17 mouse cellular contexts compared by ENCODE assay signal in the genomic region with DNA sequence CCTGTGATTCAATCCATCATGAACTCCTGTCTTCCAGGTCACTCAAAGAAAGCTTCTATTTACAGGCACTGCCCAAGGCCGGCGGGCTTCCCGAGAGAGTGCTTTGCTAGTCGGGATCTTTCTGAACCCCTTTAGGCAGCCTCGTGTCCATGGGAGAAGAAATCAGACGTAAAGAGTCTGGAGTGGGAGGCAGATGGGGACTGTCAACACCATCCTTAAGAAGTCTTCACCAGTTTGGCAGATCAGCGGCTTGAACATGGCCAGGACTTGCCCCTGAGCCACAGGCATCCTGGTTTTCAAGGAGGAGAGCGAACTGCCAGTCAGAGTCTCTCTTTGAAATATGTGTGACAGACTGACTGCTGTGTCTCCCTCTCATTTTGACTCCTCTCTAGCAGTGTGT.
DNase-seq lines count a peak whose midpoint lies in the region; ATAC-seq and TF ChIP-seq lines count a peak whose summit lies in the region.
"Had no signal": no experiment of that assay in that cellular context is flagged by ENCODE, and none has a peak within 500 bp of the region (broad histone marks: within the 10 kb centered on the region; RNA-seq: fewer than 3 reads in every experiment).

No protein-coding gene starts in this region.

- no peaks in the 10 kb centered on the region for H3K36me3 ChIP-seq in forebrain, embryonic 14.5 days (ENCODE audit: control insufficient read depth, insufficient read depth, low read length)
- no peaks in the 10 kb centered on the region for H3K36me3 ChIP-seq in forebrain, embryonic 11.5 days (ENCODE audit: control insufficient read depth, insufficient read depth, low read length)
- no peaks in the 10 kb centered on the region for H3K36me3 ChIP-seq in midbrain, embryonic 10.5 days
- H3K36me3 ChIP-seq in midbrain, embryonic 11.5 days (ENCODE audit: control insufficient read depth, insufficient read depth, low read length) = no peaks in the 10 kb centered on the region
- H3K36me3 ChIP-seq in forebrain, postnatal 0 days (ENCODE audit: insufficient read depth) = no peaks in the 10 kb centered on the region
- no peaks in the 10 kb centered on the region for H3K36me3 ChIP-seq in neural tube, embryonic 12.5 days
- H3K36me3 ChIP-seq: heart, embryonic 15.5 days; limb, embryonic 12.5 days had no signal

- H3K4me1 ChIP-seq in forebrain, embryonic 14.5 days (ENCODE audit: control insufficient read depth, insufficient read depth, low read length) = no peaks in the 10 kb centered on the region
- no peaks in the 10 kb centered on the region for H3K4me1 ChIP-seq in forebrain, embryonic 11.5 days (replicated peaks; ENCODE audit: control insufficient read depth, insufficient read depth, low read length)
- peaks cover 8% of the 10 kb centered on the region for H3K4me1 ChIP-seq in midbrain, embryonic 10.5 days
- 0 out of 2 replicates have a peak, but pooled peaks cover 2% of the 10 kb centered on the region for H3K4me1 ChIP-seq in midbrain, embryonic 11.5 days (ENCODE audit: control insufficient read depth, insufficient read depth, low read length)
- no peaks in the 10 kb centered on the region for H3K4me1 ChIP-seq in forebrain, postnatal 0 days (ENCODE audit: insufficient read depth)
- H3K4me1 ChIP-seq in neural tube, embryonic 12.5 days = peaks cover 8% of the 10 kb centered on the region
- H3K4me1 ChIP-seq: heart, embryonic 15.5 days; limb, embryonic 12.5 days had no signal

- WGBS in forebrain, embryonic 14.5 days = 60% methylated on average over 8 of the region's 8 CpGs
- WGBS in forebrain, embryonic 11.5 days = 66% methylated on average over 8 of the region's 8 CpGs
- 67% methylated on average over 8 of the region's 8 CpGs for WGBS in midbrain, embryonic 10.5 days
- WGBS in midbrain, embryonic 11.5 days = 55% methylated on average over 8 of the region's 8 CpGs
- 52% methylated on average over 8 of the region's 8 CpGs for WGBS in forebrain, postnatal 0 days
- 48% methylated on average over 8 of the region's 8 CpGs for WGBS in neural tube, embryonic 12.5 days

- H3K27me3 ChIP-seq in forebrain, embryonic 14.5 days (replicated peaks; ENCODE audit: control insufficient read depth, insufficient read depth, low read length) = no peaks in the 10 kb centered on the region
- no peaks in the 10 kb centered on the region for H3K27me3 ChIP-seq in forebrain, embryonic 11.5 days (ENCODE audit: control insufficient read depth, insufficient read depth, low read length)
- no peaks in the 10 kb centered on the region; the same call in 1 of the 2 replicates for H3K27me3 ChIP-seq in midbrain, embryonic 10.5 days (ENCODE audit: low read depth, poor library complexity, severe bottlenecking)
- no peaks in the 10 kb centered on the region for H3K27me3 ChIP-seq in midbrain, embryonic 11.5 days (ENCODE audit: control insufficient read depth, insufficient read depth, low read length)
- H3K27me3 ChIP-seq in forebrain, postnatal 0 days (ENCODE audit: insufficient read depth, low read length) = no peaks in the 10 kb centered on the region
- no peaks in the 10 kb centered on the region for H3K27me3 ChIP-seq in neural tube, embryonic 12.5 days (replicated peaks)
- H3K27me3 ChIP-seq: heart, embryonic 15.5 days; limb, embryonic 12.5 days had no signal

- no peak overlapping the region for H3K4me3 ChIP-seq in forebrain, embryonic 14.5 days (ENCODE audit: low read depth, low read length)
- H3K4me3 ChIP-seq in forebrain, embryonic 11.5 days (ENCODE audit: low read depth, low read length) = no peak overlapping the region
- H3K4me3 ChIP-seq in midbrain, embryonic 10.5 days = no peak overlapping the region
- H3K4me3 ChIP-seq in midbrain, embryonic 11.5 days (ENCODE audit: low read depth, low read length) = no peak overlapping the region
- no peak overlapping the region for H3K4me3 ChIP-seq in forebrain, postnatal 0 days (ENCODE audit: low read depth, low read length)
- no peak overlapping the region for H3K4me3 ChIP-seq in neural tube, embryonic 12.5 days
- H3K4me3 ChIP-seq: heart, embryonic 15.5 days; limb, embryonic 12.5 days had no signal

- TF ChIP-seq CTCF in forebrain, postnatal 0 days (IDR thresholded peaks at IDR 0.05; ENCODE audit: low read depth) = no peak

- peak overlapping the region; percentile 56; the same call in 1 of the 2 replicates for H3K27ac ChIP-seq in forebrain, embryonic 14.5 days (ENCODE audit: low read depth, low read length)
- no peak overlapping the region for H3K27ac ChIP-seq in forebrain, embryonic 11.5 days (ENCODE audit: low read depth, low read length)
- 0 out of 2 replicates have a peak overlapping the region, but pooled peaks have one; percentile 18 for H3K27ac ChIP-seq in midbrain, embryonic 10.5 days (replicated peaks)
- H3K27ac ChIP-seq in midbrain, embryonic 11.5 days (ENCODE audit: low read depth, low read length) = no peak overlapping the region
- H3K27ac ChIP-seq in forebrain, postnatal 0 days (ENCODE audit: low read depth, low read length) = no peak overlapping the region
- no peak overlapping the region for H3K27ac ChIP-seq in neural tube, embryonic 12.5 days
- H3K27ac ChIP-seq: heart, embryonic 15.5 days; limb, embryonic 12.5 days; liver, embryonic 14.5 days had no signal

- H3K9ac ChIP-seq in forebrain, embryonic 14.5 days (ENCODE audit: low read length) = no peak overlapping the region
- H3K9ac ChIP-seq in forebrain, embryonic 11.5 days (ENCODE audit: low read length) = no peak overlapping the region
- H3K9ac ChIP-seq in midbrain, embryonic 11.5 days (ENCODE audit: low read length) = no peak overlapping the region
- no peak overlapping the region for H3K9ac ChIP-seq in forebrain, postnatal 0 days
- no peak overlapping the region for H3K9ac ChIP-seq in neural tube, embryonic 12.5 days
- H3K9ac ChIP-seq: heart, embryonic 15.5 days; limb, embryonic 12.5 days; liver, embryonic 14.5 days had no signal

- ATAC-seq in forebrain, embryonic 14.5 days = peak; percentile 85
- ATAC-seq in forebrain, embryonic 11.5 days (replicated peaks; ENCODE audit: low FRiP score) = no peak
- no peak for ATAC-seq in midbrain, embryonic 11.5 days (ENCODE audit: low FRiP score)
- ATAC-seq in forebrain, postnatal 0 days = peak; percentile 81
- no peak for ATAC-seq in neural tube, embryonic 12.5 days (ENCODE audit: low FRiP score, low read depth)
- no peak for ATAC-seq in cerebellum, adult (ENCODE audit: insufficient number of reproducible peaks, low FRiP score, low TSS enrichment)

- DNase-seq in forebrain, embryonic 14.5 days (ENCODE audit: low spot score) = peak; percentile 51
- no peak for DNase-seq in forebrain, embryonic 11.5 days (ENCODE audit: low spot score)
- DNase-seq in midbrain, embryonic 10.5 days (ENCODE audit: low spot score) = no peak
- no peak for DNase-seq in midbrain, embryonic 11.5 days (ENCODE audit: low spot score, missing footprints)
- DNase-seq in forebrain, postnatal 0 days = peak; percentile 35
- DNase-seq: adrenal gland, adult 2 months; cerebellum, adult 11 months; gastrocnemius, postnatal 25 days; kidney, adult 2 months; kidney, postnatal 14 days; right cerebral cortex, postnatal 4 days; thymus, postnatal 25 days had no signal

- H3K4me2 ChIP-seq in forebrain, embryonic 14.5 days (ENCODE audit: low read length) = no peak overlapping the region
- H3K4me2 ChIP-seq in forebrain, embryonic 11.5 days (ENCODE audit: low read depth, low read length, severe bottlenecking) = no peak overlapping the region
- no peak overlapping the region for H3K4me2 ChIP-seq in midbrain, embryonic 11.5 days
- H3K4me2 ChIP-seq in forebrain, postnatal 0 days (ENCODE audit: low read depth) = no peak overlapping the region
- 0 out of 2 replicates have a peak overlapping the region, but pooled peaks have one; percentile 0 for H3K4me2 ChIP-seq in neural tube, embryonic 12.5 days (replicated peaks)
- H3K4me2 ChIP-seq: heart, embryonic 15.5 days; limb, embryonic 12.5 days had no signal

- H3K9me3 ChIP-seq in forebrain, embryonic 14.5 days (replicated peaks; ENCODE audit: control insufficient read depth, low read length) = no peaks in the 10 kb centered on the region
- H3K9me3 ChIP-seq in forebrain, embryonic 11.5 days (ENCODE audit: control insufficient read depth, low read length) = no peaks in the 10 kb centered on the region
- no peaks in the 10 kb centered on the region for H3K9me3 ChIP-seq in midbrain, embryonic 10.5 days (replicated peaks)
- no peaks in the 10 kb centered on the region for H3K9me3 ChIP-seq in midbrain, embryonic 11.5 days (ENCODE audit: control insufficient read depth, low read length)
- H3K9me3 ChIP-seq in forebrain, postnatal 0 days (ENCODE audit: low read length) = no peaks in the 10 kb centered on the region
- no peaks in the 10 kb centered on the region for H3K9me3 ChIP-seq in neural tube, embryonic 12.5 days
- H3K9me3 ChIP-seq: heart, embryonic 15.5 days; limb, embryonic 12.5 days had no signal

Comparison
In these comparisons a context has a peak if more than half of its experiments do, and no peak if none do; other contexts are left out.
1. ATAC-seq: peak in forebrain, embryonic 14.5 days (single experiment) and forebrain, postnatal 0 days (single experiment); none in forebrain, embryonic 11.5 days (single experiment), midbrain, embryonic 11.5 days (single experiment), neural tube, embryonic 12.5 days (single experiment) and cerebellum, adult (single experiment).
2. DNase-seq: peak in forebrain, embryonic 14.5 days (single experiment) and forebrain, postnatal 0 days (single experiment); none in forebrain, embryonic 11.5 days (single experiment), midbrain, embryonic 10.5 days (single experiment) and midbrain, embryonic 11.5 days (single experiment).
3. H3K27ac ChIP-seq: peak in forebrain, embryonic 14.5 days (single experiment) and midbrain, embryonic 10.5 days (single experiment); none in forebrain, embryonic 11.5 days (single experiment), midbrain, embryonic 11.5 days (single experiment), forebrain, postnatal 0 days (single experiment) and neural tube, embryonic 12.5 days (single experiment).